Mouse (Mus musculus) MEL (cell line): ENCODE measurements around the gene Plcb1. TPM values are rescaled to one million over a fixed set of nuclear protein-coding genes. Genes with fewer than 3 reads are reported as not detected.

Source experiments
- DNase-seq: peaks from one replicate; pipeline ENCODE4 v3.0.0; 2011; ENCODE audit warnings: low read depth, low spot score
- H3K27ac ChIP-seq: 2 replicates; pipeline ENCODE4 v1.5.1; 2012; ENCODE audit warnings: low read depth, mild to moderate bottlenecking, control low read depth, low read length, moderate library complexity; ENCODE audit not compliant: control insufficient read depth
- H3K27me3 ChIP-seq, 2 experiments: fragments of 150-350 bp in 1 of 2; sonication (generic) in 1 of 2; 2 replicates each; pipeline ENCODE4 v1.6.1; 2012; ENCODE audit warnings: low read length in 2 of 2, mild to moderate bottlenecking in 2 of 2, improper control_type of control experiment in 1 of 2, moderate library complexity in 1 of 2; ENCODE audit not compliant: insufficient read depth in 2 of 2, control insufficient read depth in 1 of 2
- H3K36me3 ChIP-seq, 2 experiments: 2 replicates each; pipeline ENCODE4 v1.6.1; 2012 to 2014; ENCODE audit warnings: low read length in 2 of 2, improper control_type of control experiment in 1 of 2, inconsistent platforms in 1 of 2, mild to moderate bottlenecking in 1 of 2; ENCODE audit not compliant: insufficient read depth in 2 of 2, control insufficient read depth in 1 of 2
- H3K4me1 ChIP-seq, 2 experiments: fragments of 150-350 bp in 1 of 2; sonication (generic) in 1 of 2; 2 replicates each; pipeline ENCODE4 v1.6.1; 2012; ENCODE audit warnings: low read length in 2 of 2, improper control_type of control experiment in 1 of 2, mild to moderate bottlenecking in 1 of 2; ENCODE audit not compliant: insufficient read depth in 2 of 2, control insufficient read depth in 1 of 2
- H3K4me3 ChIP-seq, 2 experiments: fragments of 150-350 bp in 1 of 2; sonication (generic) in 1 of 2; 2 replicates each; pipeline ENCODE4 v1.5.1; 2012; ENCODE audit warnings: low read depth in 2 of 2, low read length in 2 of 2, mild to moderate bottlenecking in 2 of 2, moderate library complexity in 2 of 2, control low read depth in 1 of 2, improper control_type of control experiment in 1 of 2; ENCODE audit not compliant: control insufficient read depth in 1 of 2, insufficient read depth in 1 of 2
- H3K79me2 ChIP-seq: 2 replicates; pipeline ENCODE4 v1.6.1; 2012; ENCODE audit warnings: mild to moderate bottlenecking, low read length, moderate library complexity; ENCODE audit not compliant: control insufficient read depth, poor library complexity, insufficient read depth
- H3K9ac ChIP-seq: 2 replicates; pipeline ENCODE4 v1.6.1; 2012; ENCODE audit warnings: low read depth, mild to moderate bottlenecking, control low read depth, low read length, moderate library complexity; ENCODE audit not compliant: control insufficient read depth, poor library complexity, severe bottlenecking
- H3K9me3 ChIP-seq: fragments of 150-350 bp; sonication (generic); replicated peaks from 2 replicates; pipeline ENCODE4 v1.6.1; 2012; ENCODE audit warnings: mild to moderate bottlenecking, low read length, improper control_type of control experiment, moderate library complexity; ENCODE audit not compliant: insufficient read depth
- CHD1 ChIP-seq: IDR thresholded peaks from 2 replicates; pipeline ENCODE4 v1.6.1; 2012; ENCODE audit warnings: low read depth, mild to moderate bottlenecking, inconsistent platforms, low read length, improper control_type of control experiment
- CHD2 ChIP-seq: IDR thresholded peaks from 2 replicates; pipeline ENCODE4 v1.6.1; 2011; ENCODE audit warnings: low read length, improper control_type of control experiment
- E2F4 ChIP-seq: IDR thresholded peaks from 2 replicates; pipeline ENCODE4 v1.6.1; 2011; ENCODE audit warnings: low read depth, low read length, improper control_type of control experiment, borderline replicate concordance
- ELF1 ChIP-seq: IDR thresholded peaks from 2 replicates; pipeline ENCODE4 v1.6.1; 2014; ENCODE audit warnings: low read depth, mild to moderate bottlenecking, inconsistent platforms, low read length, improper control_type of control experiment, moderate library complexity
- ETS1 ChIP-seq: IDR thresholded peaks from 2 replicates; pipeline ENCODE4 v1.6.1; 2012; ENCODE audit warnings: low read depth, mild to moderate bottlenecking, inconsistent platforms, low read length, improper control_type of control experiment, moderate library complexity
- GABPA ChIP-seq: IDR thresholded peaks from 2 replicates; pipeline ENCODE4 v1.6.1; 2012; ENCODE audit warnings: low read depth, mild to moderate bottlenecking, inconsistent platforms, low read length, improper control_type of control experiment, moderate library complexity
- GATA1 ChIP-seq: IDR thresholded peaks from 2 replicates; pipeline ENCODE4 v1.6.1; 2011; ENCODE audit warnings: low read depth, low read length, improper control_type of control experiment
- HCFC1 ChIP-seq: IDR thresholded peaks from 2 replicates; pipeline ENCODE4 v1.6.1; 2012; ENCODE audit warnings: low read depth, mild to moderate bottlenecking, inconsistent platforms, low read length, improper control_type of control experiment, moderate library complexity
- KAT2A ChIP-seq: conservative IDR thresholded peaks from 2 replicates; pipeline ENCODE4 v1.6.1; 2012; ENCODE audit warnings: low read depth, low read length, improper control_type of control experiment, inconsistent platforms
- MAFK ChIP-seq: IDR thresholded peaks from 2 replicates; pipeline ENCODE4 v1.6.1; 2011; ENCODE audit warnings: low read depth, mild to moderate bottlenecking, low read length, improper control_type of control experiment, borderline replicate concordance
- MAZ ChIP-seq: IDR thresholded peaks from 2 replicates; pipeline ENCODE4 v1.6.1; 2012; ENCODE audit warnings: low read depth, mild to moderate bottlenecking, inconsistent platforms, low read length, improper control_type of control experiment
- MEF2A ChIP-seq: IDR thresholded peaks from 2 replicates; pipeline ENCODE4 v1.6.1; 2014; ENCODE audit warnings: low read depth, mild to moderate bottlenecking, inconsistent platforms, low read length, improper control_type of control experiment; ENCODE audit not compliant: poor library complexity, insufficient replicate concordance, severe bottlenecking; ENCODE audit errors: extremely low read depth
- MYB ChIP-seq: IDR thresholded peaks from 2 replicates; pipeline ENCODE4 v1.6.1; 2011; ENCODE audit warnings: mild to moderate bottlenecking, low read depth, low read length, improper control_type of control experiment
- NRF1 ChIP-seq: IDR thresholded peaks from 2 replicates; pipeline ENCODE4 v1.6.1; 2014; ENCODE audit warnings: low read depth, mild to moderate bottlenecking, inconsistent platforms, low read length, improper control_type of control experiment, moderate library complexity; ENCODE audit not compliant: poor library complexity, insufficient read depth, severe bottlenecking
- POLR2A ChIP-seq, 2 experiments: IDR thresholded peaks; 2 replicates each; pipeline ENCODE4 v1.6.1; 2011 to 2012; ENCODE audit warnings: low read length in 2 of 2, mild to moderate bottlenecking in 2 of 2, control low read depth in 1 of 2, improper control_type of control experiment in 1 of 2, low read depth in 1 of 2, moderate library complexity in 1 of 2; ENCODE audit not compliant: control insufficient read depth in 1 of 2, insufficient read depth in 1 of 2, poor library complexity in 1 of 2
- POLR2AphosphoS2 ChIP-seq: IDR thresholded peaks from 2 replicates; pipeline ENCODE4 v1.6.1; 2011; ENCODE audit warnings: low read length, improper control_type of control experiment
- RAD21 ChIP-seq: IDR thresholded peaks from 2 replicates; pipeline ENCODE4 v1.6.1; 2011; ENCODE audit warnings: mild to moderate bottlenecking, low read depth, low read length, improper control_type of control experiment
- RCOR1 ChIP-seq: IDR thresholded peaks from 2 replicates; pipeline ENCODE4 v1.6.1; 2012; ENCODE audit warnings: low read depth, mild to moderate bottlenecking, inconsistent platforms, low read length, improper control_type of control experiment
- SIN3A ChIP-seq: IDR thresholded peaks from 2 replicates; pipeline ENCODE4 v1.6.1; 2012; ENCODE audit warnings: low read length, improper control_type of control experiment, inconsistent platforms
- SMC3 ChIP-seq: IDR thresholded peaks from 2 replicates; pipeline ENCODE4 v1.6.1; 2011; ENCODE audit warnings: low read depth, low read length, improper control_type of control experiment
- TAL1 ChIP-seq: IDR thresholded peaks from 2 replicates; pipeline ENCODE4 v1.6.1; 2012; ENCODE audit warnings: mild to moderate bottlenecking, inconsistent platforms, low read length, moderate library complexity, mixed read lengths
- TBP ChIP-seq: IDR thresholded peaks from 2 replicates; pipeline ENCODE4 v1.8.0; 2011; ENCODE audit warnings: low read depth, low read length, improper control_type of control experiment
- TCF12 ChIP-seq: IDR thresholded peaks from 2 replicates; pipeline ENCODE4 v1.6.1; 2014; ENCODE audit warnings: low read depth, mild to moderate bottlenecking, inconsistent platforms, low read length, improper control_type of control experiment, moderate library complexity
- ZC3H11A ChIP-seq: IDR thresholded peaks from 2 replicates; pipeline ENCODE4 v1.6.1; 2012; ENCODE audit warnings: low read depth, mild to moderate bottlenecking, inconsistent platforms, low read length, improper control_type of control experiment
- ZKSCAN1 ChIP-seq: IDR thresholded peaks from 2 replicates; pipeline ENCODE4 v1.6.1; 2012; ENCODE audit warnings: low read depth, mild to moderate bottlenecking, inconsistent platforms, low read length, improper control_type of control experiment, moderate library complexity
- polyA plus RNA-seq, 2 experiments: library from polyadenylated mRNA; stranded (reverse) in 1 of 2; unstranded in 1 of 2; fragments of >175 nt in 1 of 2; fragments of >200 nt in 1 of 2; gene quantifications; 2 replicates each; pipeline versions ENCODE4 v1.2.1 to v1.2.4; 2012; ENCODE audit warnings: low replicate concordance in 2 of 2, low read depth in 1 of 2; ENCODE audit not compliant: insufficient read length in 2 of 2, insufficient read depth in 1 of 2, missing spikeins in 1 of 2
- total RNA-seq: library from RNA; depleted of rRNA; stranded (reverse); fragments of 300-350 nt; gene quantifications from 2 replicates; pipeline ENCODE4 v1.2.3, GENCODE M21; 2012

The Plcb1 gene
- total and polyA plus RNA-seq, 3 experiments = not detected

DNA sequence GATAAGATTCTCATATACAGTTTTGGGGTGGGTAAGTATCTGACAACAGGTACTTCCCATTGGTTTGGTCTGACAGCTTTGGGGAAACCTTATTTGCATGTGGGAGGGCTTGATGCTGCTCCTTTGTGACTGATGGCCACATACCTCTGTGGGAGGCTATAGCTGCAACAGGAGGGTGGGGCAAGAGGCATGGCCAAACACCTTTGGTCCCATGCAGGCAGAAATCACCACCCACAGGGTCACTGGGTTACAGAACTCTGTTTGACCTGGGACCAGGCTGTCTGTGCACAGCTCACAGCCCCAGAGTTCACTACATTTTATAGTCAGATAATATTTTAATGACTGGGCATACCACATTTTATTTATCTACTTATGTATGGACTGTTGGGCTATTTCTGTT lies 281.6 kb downstream of the Plcb1 start:
- H3K27ac ChIP-seq = no peak overlapping the region
- H3K36me3 ChIP-seq = no peaks in the 10 kb centered on the region
- no peaks in the 10 kb centered on the region for H3K27me3 ChIP-seq
- no peak overlapping the region for H3K9ac ChIP-seq
- H3K9me3 ChIP-seq = no peaks in the 10 kb centered on the region
- no peak for TF ChIP-seq ETS1
- no peak for TF ChIP-seq TAL1
- no peaks in the 10 kb centered on the region for H3K79me2 ChIP-seq
- no peak overlapping the region for H3K4me3 ChIP-seq
- DNase-seq = no peak
- H3K4me1 ChIP-seq = no peaks in the 10 kb centered on the region

DNA sequence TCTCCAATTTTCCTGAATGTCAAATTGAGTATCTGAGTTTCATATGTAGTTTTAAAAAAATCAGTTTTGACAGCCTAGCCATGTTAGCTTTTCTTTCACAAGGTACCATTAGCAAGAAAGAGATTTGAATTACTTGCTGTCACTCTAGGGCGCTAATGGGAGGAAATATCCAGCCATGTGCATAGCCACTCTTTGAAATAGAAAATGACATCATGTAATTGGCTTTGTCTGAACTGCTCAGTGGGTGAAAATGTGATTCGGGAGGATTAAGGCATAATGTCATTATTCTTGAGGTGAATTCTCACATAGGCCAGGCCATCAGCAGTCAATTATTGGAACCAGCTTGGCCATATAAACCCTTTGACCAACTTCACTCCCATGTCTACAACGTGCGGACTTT lies 285.5 kb downstream of the Plcb1 start:
- TF ChIP-seq RAD21 (no peak), CHD1 (no peak), MAFK (no peak), RCOR1 (no peak), NRF1 (no peak), ZKSCAN1 (no peak), ZC3H11A (no peak), ELF1 (no peak), TBP (no peak), CHD2 (no peak), E2F4 (no peak)
- Histone ChIP-seq H3K27me3 (no peaks in the 10 kb centered on the region), H3K9ac (no peak overlapping the region), H3K36me3 (no peaks in the 10 kb centered on the region), H3K4me3 (no peak overlapping the region), H3K4me1 (no peaks in the 10 kb centered on the region), H3K27ac (no peak overlapping the region), H3K9me3 (no peaks in the 10 kb centered on the region), H3K79me2 (no peaks in the 10 kb centered on the region)
- no peak for DNase-seq

- DNase-seq = no peak
- Histone ChIP-seq H3K4me1 (no peaks in the 10 kb centered on the region), H3K9ac (no peak overlapping the region), H3K9me3 (no peaks in the 10 kb centered on the region), H3K36me3 (no peaks in the 10 kb centered on the region), H3K4me3 (no peak overlapping the region), H3K27me3 (no peaks in the 10 kb centered on the region), H3K27ac (no peak overlapping the region), H3K79me2 (no peaks in the 10 kb centered on the region)
- TF ChIP-seq HCFC1 = no peak
- TF ChIP-seq GATA1 = no peak
- TF ChIP-seq GABPA = no peak
- no peak for TF ChIP-seq MAZ
- TF ChIP-seq POLR2AphosphoS2 = no peak
- no peak for TF ChIP-seq NRF1
- no peak for TF ChIP-seq MEF2A
- TF ChIP-seq TCF12 = no peak
- TF ChIP-seq POLR2A (IDR thresholded peaks at IDR 0.05; ENCODE audit: control insufficient read depth in 1 of 2, insufficient read depth in 1 of 2, low read depth in 1 of 2, low read length in 2 of 2, poor library complexity in 1 of 2) = no peak
- TF ChIP-seq KAT2A = no peak
- no peak for TF ChIP-seq MYB
- no peak for TF ChIP-seq MAFK
- no peak for TF ChIP-seq SIN3A
- no peak for TF ChIP-seq SMC3
These were observed 286.6 kb downstream of the Plcb1 start for GRCm38 (mm10) chr2:135072503-135072902.
